Mouse (Mus musculus): ENCODE measurements around the gene Tagln. TPM values are rescaled to one million over a fixed set of nuclear protein-coding genes. Genes with fewer than 3 reads are reported as not detected.

The Tagln gene
- total RNA-seq (2023), result 1 to 10 TPM; 1.3 to 1.9 TPM

DNA sequence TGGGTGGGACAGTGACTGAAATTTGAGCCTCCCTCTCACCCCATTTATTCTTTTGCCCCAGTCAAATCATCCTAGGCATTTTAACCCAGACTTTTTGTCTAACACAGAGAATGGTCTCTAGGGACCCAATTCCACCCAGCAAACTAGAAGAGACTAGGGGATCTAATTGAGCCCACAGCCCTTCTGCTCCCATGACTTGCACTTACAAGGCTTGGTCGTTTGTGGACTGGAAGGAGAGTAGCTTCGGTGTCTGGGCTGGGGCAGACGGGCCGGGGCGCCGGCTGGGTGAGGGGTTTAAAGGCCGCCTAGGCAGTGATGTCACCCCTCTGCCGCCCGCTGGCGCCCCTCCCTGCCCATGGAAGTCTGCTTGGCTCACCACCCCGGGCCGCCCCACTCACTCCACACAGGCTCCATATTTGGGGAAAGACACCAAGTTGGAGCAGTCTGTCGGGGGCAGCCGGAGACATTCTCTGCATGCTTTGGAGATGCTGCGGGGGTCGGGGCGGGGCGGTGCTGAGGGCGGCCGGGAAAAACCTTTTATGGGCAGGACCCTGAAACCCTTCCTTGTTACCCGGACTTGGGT is at the start of gene Tagln:
TSS of gene Tagln (minus strand) at position 431 of the 583 bp plus-strand sequence.

DNA sequence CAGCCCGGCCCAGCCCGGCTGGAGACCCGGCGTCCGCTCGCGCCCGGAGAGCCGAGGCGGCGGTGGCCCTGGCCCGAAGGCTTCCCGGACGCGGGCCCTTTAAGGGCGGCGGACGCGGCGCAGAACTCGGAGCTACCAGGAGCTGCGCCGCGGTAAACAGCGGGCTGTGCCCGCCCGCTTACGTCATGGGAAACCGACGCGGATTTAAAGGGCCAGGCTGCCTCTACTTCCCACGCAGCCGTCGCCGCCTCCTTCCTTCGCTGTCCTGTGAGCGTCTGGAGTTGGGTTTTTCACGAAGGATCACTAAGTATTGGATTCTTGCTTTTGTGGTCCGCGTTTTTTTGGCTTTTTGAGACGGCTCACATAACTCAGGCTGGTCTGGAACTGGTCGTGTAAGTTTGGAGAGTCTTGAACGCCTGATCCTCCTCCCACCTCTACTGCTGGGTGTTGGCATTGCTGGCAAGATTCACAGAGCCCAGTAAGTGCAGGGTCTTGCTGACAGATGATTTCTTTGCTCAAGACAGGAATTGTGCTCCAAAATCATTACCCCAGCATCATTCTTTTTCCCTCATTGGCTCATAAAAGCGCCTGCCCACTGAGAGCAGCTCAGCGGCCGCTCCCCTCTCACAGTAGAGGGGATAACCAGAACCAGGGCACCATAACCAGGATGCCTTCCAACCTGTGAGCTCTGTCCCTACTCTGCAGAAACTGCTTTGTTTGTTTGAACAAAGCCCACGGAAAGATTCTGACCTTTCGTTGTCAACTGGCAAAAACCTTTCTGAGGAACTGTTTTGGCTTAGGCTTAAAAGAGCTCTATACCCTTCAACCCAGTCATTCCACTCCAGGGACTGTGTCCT is 19.5 kb upstream of the Tagln start, which contains the start of gene Sidt2:
TSS of gene Sidt2 (minus strand) at position 152 of the 857 bp plus-strand sequence.

DNA sequence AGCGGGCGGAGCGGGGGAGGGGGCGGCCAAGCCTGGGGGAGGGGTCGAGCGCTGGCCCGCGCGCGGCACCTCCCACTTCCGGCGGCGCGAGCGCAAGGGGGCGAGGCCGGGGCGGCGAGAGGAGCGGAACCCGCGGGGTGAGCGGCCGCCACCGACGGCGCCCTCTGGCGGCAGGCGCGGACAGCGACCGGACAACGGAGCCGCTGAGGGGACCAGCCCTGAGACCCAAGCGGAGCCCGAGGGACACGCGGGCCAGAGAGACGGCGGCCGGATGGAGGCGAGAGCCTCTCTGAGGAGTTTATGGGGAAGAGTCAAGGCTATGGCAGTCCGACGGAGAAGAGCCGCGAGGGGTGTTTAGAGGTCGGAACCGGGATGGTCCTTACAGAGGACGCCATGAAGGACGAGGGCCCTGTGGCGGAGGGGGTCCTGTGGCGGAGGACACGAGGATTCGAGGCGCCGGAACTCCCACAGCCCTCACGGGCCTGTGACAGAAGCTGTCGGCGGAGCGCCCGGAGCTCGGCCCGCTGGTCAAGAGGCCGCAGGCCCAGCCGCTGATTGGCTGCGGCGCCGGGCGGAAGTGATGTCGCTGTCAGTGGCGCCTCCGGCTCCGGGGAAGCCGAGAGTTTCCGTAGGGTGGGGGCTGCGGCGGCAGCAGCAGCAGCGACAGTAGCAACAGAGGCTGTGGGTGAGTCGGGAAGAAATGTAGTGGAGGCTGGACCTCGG is 29.3 kb downstream of the Tagln start, which contains the start of the genes Pcsk7 and Rnf214:
TSS of gene Pcsk7 (plus strand) at position 143 of the 723 bp plus-strand sequence.
TSS of gene Rnf214 (minus strand) at position 557 of the 723 bp plus-strand sequence.

Other genes with a start within 250 kb of the Tagln start
- 10 to 100 TPM; 39.4 to 41.4 TPM for gene Cep164, start 107.4 kb downstream of the Tagln start, total RNA-seq (2023)
- gene Bace1, start 97.5 kb downstream of the Tagln start, total RNA-seq (2023), result 1 to 10 TPM; 1.7 to 2.6 TPM
- 10 to 100 TPM; 76.1 to 82.6 TPM for gene Pcsk7, start 29.6 kb downstream of the Tagln start, total RNA-seq (2023)
- gene Rnf214, start 29.1 kb downstream of the Tagln start, total RNA-seq (2023), result 10 to 100 TPM; 37.9 to 41.9 TPM
- 100 to 1,000 TPM; 290 to 308 TPM for gene Sidt2, start 19.2 kb upstream of the Tagln start, total RNA-seq (2023)
- 10 to 100 TPM; 61.0 to 73.3 TPM for gene Pafah1b2, start 76.6 kb upstream of the Tagln start, total RNA-seq (2023)
- gene Sik3, start 76.8 kb upstream of the Tagln start, total RNA-seq (2023), result 10 to 100 TPM; 65.8 to 66.8 TPM